Mouse (Mus musculus): Measurements from ENCODE around the gene Ceacam16. TPM values are rescaled to one million over a fixed set of nuclear protein-coding genes. Genes with fewer than 3 reads are reported as not detected.

Gene Ceacam16
- polyA plus RNA-seq, 1 experiment from 2014 or later: 0.69 TPM

DNA sequence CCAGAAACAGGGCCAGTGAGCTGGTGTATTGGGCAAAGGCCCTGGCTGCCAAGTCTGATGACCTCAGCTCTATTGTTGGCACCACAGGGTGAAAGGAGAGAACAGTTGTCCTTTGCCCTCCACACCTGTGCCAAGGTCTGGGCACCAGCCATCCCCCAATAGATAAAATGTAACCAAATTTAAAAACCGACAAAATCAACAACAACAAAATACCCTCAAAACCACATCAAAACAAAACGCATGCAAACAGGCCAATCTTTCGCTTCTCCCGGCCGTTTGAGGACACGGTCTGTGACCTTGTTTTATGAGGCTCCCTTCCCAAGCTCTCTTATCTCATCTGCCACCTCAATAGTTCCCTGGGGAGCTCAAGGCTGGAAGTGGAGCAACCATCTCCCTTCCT, 5.4 kb upstream of the Ceacam16 start:
- Histone ChIP-seq H3K36me3 (no peaks in the 10 kb centered on the region), H3K4me1 (no peaks in the 10 kb centered on the region), H3K9me3 (replicated peaks) (no peaks in the 10 kb centered on the region), H3K27ac (replicated peaks) (no peak overlapping the region), H3K4me3 (replicated peaks) (no peak overlapping the region), H3K9ac (replicated peaks) (no peak overlapping the region), H3K4me2 (no peak overlapping the region), H3K27me3 (replicated peaks) (no peaks in the 10 kb centered on the region)
- ATAC-seq (ENCODE audit: low FRiP score): no peak
- WGBS: 81% methylated on average over 6 of the region's 6 CpGs

DNA sequence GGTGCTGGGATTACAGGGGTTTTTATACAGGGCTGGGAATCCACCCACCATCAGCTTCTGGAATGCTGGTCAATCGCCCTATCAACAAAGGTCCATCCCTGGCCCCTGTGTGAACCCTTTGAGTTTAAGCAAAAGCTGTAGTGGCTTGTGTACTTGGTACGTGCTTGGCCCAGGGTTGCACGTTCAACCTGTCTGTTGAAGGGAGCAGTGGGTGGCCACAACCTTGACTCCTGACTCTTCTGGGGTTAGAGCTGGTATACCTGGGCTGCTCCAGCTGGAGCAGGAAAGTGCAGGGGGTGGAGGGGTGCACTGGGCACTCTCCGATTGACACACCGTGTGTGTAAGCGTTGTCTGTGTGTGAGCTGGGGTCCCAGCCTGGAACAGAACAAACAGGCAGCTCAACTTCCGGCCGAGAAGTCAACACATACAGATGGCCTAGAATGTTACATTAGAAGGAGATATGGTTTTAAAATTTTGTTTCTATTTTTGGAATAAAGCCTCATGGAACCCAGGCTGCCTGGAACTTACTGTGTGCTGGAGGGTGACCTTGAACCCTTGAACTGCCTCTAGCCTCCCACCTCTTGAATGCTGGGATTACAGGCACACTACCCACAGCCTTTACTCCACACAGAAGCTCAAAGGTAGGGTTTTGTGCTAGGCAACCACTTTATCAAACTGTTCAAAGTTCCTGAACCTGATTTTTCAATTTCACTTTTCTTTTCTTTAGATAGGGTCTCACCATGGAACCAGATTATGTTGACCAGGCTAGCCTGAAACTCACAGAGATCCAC, 4.3 kb upstream of the Ceacam16 start:
- Histone ChIP-seq H3K4me3 (replicated peaks) (no peak overlapping the region), H3K4me2 (no peak overlapping the region), H3K9me3 (replicated peaks) (no peaks in the 10 kb centered on the region), H3K27ac (replicated peaks) (no peak overlapping the region), H3K4me1 (no peaks in the 10 kb centered on the region), H3K9ac (replicated peaks) (no peak overlapping the region), H3K27me3 (replicated peaks) (no peaks in the 10 kb centered on the region), H3K36me3 (no peaks in the 10 kb centered on the region)
- ATAC-seq (ENCODE audit: low FRiP score): no peak
- 88% methylated on average over 8 of the region's 8 CpGs for WGBS

DNA sequence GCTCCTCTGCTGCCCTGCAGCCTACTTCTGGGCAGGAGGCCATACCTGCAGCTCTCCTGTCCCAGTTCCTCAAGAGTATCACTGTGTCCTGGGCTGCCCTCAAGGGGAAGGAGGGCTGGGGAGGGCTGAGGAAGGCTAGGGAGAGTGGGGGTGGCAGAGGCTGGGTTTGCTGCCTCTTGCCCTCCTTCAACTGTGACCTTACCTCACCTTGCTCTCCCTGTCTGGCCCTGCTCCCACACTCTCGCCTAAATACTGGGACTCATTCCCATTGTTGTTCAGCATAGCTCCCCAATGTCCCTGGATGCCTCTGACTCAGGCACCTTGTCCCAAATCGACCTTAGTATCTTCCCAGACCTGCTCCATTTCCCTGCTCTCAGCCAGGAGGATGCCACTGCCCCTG, 3.1 kb upstream of the Ceacam16 start:
- no peak overlapping the region for H3K4me2 ChIP-seq
- no peaks in the 10 kb centered on the region for H3K27me3 ChIP-seq (replicated peaks)
- WGBS: 44% methylated on average over 2 of the region's 2 CpGs
- H3K4me3 ChIP-seq (replicated peaks): no peak overlapping the region
- H3K36me3 ChIP-seq: no peaks in the 10 kb centered on the region
- ATAC-seq (ENCODE audit: low FRiP score): no peak
- H3K4me1 ChIP-seq: no peaks in the 10 kb centered on the region
- H3K9me3 ChIP-seq (replicated peaks): no peaks in the 10 kb centered on the region
- H3K27ac ChIP-seq (replicated peaks): no peak overlapping the region
- H3K9ac ChIP-seq (replicated peaks): no peak overlapping the region

DNA sequence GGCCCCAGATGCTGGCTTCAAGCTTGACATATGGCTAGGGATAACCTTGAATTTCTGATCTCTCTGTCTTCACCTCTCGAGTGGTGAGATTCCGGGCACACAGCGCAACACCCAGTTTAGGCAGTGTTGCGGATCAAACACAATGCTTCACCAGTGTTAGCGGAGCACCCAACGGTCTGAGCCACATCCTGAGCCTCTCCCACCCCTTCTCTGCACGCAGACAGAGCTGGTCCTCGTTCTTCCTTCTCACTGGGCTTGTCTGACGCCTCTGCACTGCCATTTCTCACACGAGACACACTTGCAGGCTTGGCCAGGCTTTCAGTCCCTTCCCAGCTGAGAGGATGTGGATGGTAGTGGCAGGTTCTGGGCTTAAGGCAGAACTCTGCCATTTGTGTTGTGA, 1.4 kb downstream of the Ceacam16 start:
- Histone ChIP-seq H3K27ac (replicated peaks) (no peak overlapping the region), H3K9me3 (replicated peaks) (no peaks in the 10 kb centered on the region), H3K4me1 (no peaks in the 10 kb centered on the region), H3K4me2 (no peak overlapping the region), H3K36me3 (no peaks in the 10 kb centered on the region; the same call in 1 of the 2 replicates), H3K9ac (replicated peaks) (no peak overlapping the region), H3K4me3 (replicated peaks) (no peak overlapping the region), H3K27me3 (replicated peaks) (peaks cover 5% of the 10 kb centered on the region; the same call in 1 of the 2 replicates)
- ATAC-seq (ENCODE audit: low FRiP score): no peak
- 76% methylated on average over 10 of the region's 10 CpGs for WGBS

DNA sequence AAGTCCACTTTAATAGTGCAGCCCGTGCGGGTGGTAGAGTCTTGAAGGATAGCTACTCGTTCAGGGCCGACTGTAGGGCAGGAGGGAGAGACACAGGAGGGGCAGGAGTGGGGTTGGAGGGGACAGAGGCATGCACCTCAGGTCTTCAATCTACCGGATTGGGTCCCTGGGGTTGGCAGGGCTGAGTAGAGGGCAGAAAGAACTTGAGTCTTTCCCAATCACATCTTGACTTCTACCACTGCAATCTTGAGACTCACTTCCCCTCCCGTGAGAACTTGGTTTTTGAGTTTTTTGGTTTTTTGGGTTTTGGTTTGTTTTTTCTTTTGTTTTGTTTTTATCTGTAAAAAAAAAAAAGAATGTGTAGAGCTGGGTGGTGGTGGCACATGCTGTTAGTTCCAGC, 4.8 kb downstream of the Ceacam16 start:
- no peak overlapping the region for H3K4me2 ChIP-seq
- 89% methylated on average over 6 of the region's 6 CpGs for WGBS
- H3K27ac ChIP-seq (replicated peaks): no peak overlapping the region
- no peak overlapping the region for H3K4me3 ChIP-seq (replicated peaks)
- peaks cover 8% of the 10 kb centered on the region for H3K4me1 ChIP-seq
- H3K27me3 ChIP-seq (replicated peaks): peaks cover 16% of the 10 kb centered on the region
- H3K9me3 ChIP-seq (replicated peaks): no peaks in the 10 kb centered on the region
- H3K9ac ChIP-seq (replicated peaks): no peak overlapping the region
- H3K36me3 ChIP-seq: no peaks in the 10 kb centered on the region; the same call in 1 of the 2 replicates
- no peak for ATAC-seq (ENCODE audit: low FRiP score)

DNA sequence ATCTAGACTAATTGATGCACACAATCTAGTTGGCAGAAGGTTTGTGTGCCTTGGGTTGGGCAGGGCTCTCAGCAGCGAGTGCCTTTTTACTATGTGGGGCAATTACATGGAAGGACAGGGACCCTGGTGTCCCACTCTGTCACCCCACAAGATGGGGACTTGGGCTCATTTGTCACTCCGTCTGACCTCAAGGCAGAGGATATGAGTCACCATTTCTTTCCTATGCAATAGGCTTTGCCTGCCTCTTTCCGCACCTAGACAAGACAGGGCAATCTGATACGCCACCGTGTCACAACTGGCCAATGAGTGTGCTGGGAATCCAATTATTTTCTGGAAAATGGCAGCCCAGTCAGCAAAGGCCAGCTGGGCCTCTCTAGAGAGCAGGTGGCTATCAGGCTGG, 5.4 kb downstream of the Ceacam16 start:
- no peaks in the 10 kb centered on the region; the same call in 1 of the 2 replicates for H3K36me3 ChIP-seq
- no peak overlapping the region for H3K27ac ChIP-seq (replicated peaks)
- H3K9ac ChIP-seq (replicated peaks): no peak overlapping the region
- no peaks in the 10 kb centered on the region for H3K9me3 ChIP-seq (replicated peaks)
- peaks cover 17% of the 10 kb centered on the region for H3K27me3 ChIP-seq (replicated peaks)
- H3K4me3 ChIP-seq (replicated peaks): no peak overlapping the region
- no peak overlapping the region for H3K4me2 ChIP-seq
- WGBS: 82% methylated on average over 5 of the region's 5 CpGs
- peaks cover 8% of the 10 kb centered on the region for H3K4me1 ChIP-seq
- ATAC-seq (ENCODE audit: low FRiP score): no peak

DNA sequence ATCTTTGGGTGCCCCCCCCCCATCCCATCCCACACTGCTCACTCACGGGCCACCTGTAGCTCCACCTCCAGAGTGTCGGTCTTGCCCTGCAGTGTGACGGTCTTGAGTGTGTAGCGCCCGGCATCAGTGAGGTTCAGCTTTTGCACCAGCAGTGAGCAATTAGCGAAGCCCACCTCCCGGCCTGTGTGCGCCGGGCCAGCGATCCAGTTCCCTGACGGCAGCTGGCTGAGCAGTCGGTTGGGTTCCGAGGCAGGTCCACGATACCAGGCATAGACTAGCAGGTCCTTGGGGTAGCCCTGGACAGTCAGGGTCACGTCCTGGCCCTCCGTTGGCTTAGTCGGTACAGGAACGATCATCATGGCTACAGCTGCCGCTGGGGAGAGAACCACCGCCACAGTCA, 7.6 kb downstream of the Ceacam16 start:
- H3K27ac ChIP-seq (replicated peaks): no peak overlapping the region
- no peaks in the 10 kb centered on the region for H3K9me3 ChIP-seq (replicated peaks)
- H3K36me3 ChIP-seq: no peaks in the 10 kb centered on the region; the same call in 1 of the 2 replicates
- WGBS: 93% methylated on average over 20 of the region's 20 CpGs
- H3K4me3 ChIP-seq (replicated peaks): no peak overlapping the region
- H3K27me3 ChIP-seq (replicated peaks): peaks cover 19% of the 10 kb centered on the region
- no peak overlapping the region for H3K4me2 ChIP-seq
- H3K9ac ChIP-seq (replicated peaks): no peak overlapping the region
- peaks cover 8% of the 10 kb centered on the region for H3K4me1 ChIP-seq
- no peak for ATAC-seq (ENCODE audit: low FRiP score)

DNA sequence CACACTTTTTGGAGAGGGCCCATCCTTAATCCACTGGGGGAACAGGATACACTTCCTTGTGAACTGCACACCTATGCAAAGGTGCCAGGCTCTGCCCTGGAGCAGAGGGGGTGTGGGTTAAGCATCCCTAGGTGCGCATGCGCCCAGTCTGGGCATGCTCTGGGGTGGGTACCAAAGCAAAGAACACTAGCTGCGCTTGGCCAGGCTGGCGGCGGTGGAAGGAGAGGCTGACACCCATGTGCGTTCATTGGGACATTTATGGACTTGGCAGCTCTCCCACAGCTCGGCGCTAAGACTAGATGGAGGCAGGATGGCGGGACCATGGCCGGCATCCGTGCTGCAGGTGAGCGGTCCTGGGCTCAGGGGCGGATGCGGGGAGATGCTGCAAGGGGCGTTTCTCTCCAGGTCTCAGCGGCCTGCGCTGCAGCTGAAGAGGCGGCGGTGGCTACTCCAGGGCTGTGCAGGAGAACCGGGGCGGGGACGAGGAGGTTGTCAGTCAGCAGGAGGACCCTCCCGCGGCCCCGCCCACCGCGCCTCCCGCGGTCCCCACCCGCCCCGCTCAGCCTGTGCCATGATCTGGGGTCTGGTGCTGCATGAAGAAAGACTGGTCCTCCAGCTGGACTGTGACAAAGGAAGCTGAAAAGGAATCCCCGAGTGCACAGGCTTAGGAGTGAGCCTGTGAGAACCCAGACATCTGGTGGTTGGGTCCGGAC, 9.1 kb downstream of the Ceacam16 start, which contains the start of gene Gm19345:
Gene Gm19345 (plus strand): TSS at position 146 of the 713 bp plus-strand sequence.
- WGBS: 5% methylated on average over 33 of the region's 33 CpGs
- Histone ChIP-seq H3K36me3 (no peaks in the 10 kb centered on the region), H3K9ac (replicated peaks) (peak within 1 kb of the TSS; percentile 56), H3K27ac (replicated peaks) (peak within 1 kb of the TSS; percentile 75), H3K27me3 (replicated peaks) (peaks cover 17% of the 10 kb centered on the region), H3K4me2 (peak within 1 kb of the TSS; percentile 60), H3K4me3 (replicated peaks) (peak within 1 kb of the TSS; percentile 49), H3K9me3 (replicated peaks) (no peaks in the 10 kb centered on the region), H3K4me1 (peaks cover 8% of the 10 kb centered on the region)
- peak; percentile 92 for ATAC-seq (ENCODE audit: low FRiP score)

DNA sequence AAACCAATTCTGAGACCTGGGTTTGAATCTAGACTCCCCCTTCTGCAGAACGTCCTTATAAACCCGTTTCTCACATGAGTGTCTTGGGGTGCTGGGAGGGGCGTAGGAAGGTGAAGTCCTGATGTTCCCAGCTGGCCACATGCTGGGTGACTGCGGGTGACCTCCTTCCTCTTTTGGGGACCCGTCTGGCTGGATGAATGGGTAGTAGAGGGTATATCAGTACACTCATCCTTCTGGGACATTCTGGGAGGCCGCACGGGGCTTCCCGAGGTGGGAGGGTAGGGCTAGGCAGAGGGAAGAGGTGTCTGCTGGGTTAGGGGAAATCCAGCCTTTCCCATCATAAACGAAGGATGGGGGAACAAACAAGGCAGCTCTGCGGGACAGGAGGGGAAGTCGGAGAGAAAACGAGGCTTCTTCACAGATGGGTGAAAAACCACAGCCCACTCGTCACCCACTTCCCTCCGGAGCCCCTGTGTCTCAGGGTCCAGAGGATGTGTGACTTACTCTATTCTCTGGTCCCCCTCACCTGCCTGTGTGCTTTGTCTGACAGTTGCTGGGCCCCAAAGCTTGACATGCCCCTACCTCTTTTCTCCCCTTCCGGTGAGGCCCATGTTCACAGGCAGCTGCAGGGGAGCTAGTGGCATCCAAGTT, 16.5 kb downstream of the Ceacam16 start:
- Histone ChIP-seq H3K4me1 (peaks cover 3% of the 10 kb centered on the region; the same call in 1 of the 2 replicates), H3K9me3 (replicated peaks) (no peaks in the 10 kb centered on the region), H3K9ac (replicated peaks) (no peak overlapping the region), H3K4me2 (no peak overlapping the region), H3K36me3 (no peaks in the 10 kb centered on the region), H3K27me3 (replicated peaks) (peaks cover 37% of the 10 kb centered on the region), H3K27ac (replicated peaks) (no peak overlapping the region), H3K4me3 (replicated peaks) (no peak overlapping the region)
- ATAC-seq (ENCODE audit: low FRiP score): no peak
- 66% methylated on average over 15 of the region's 15 CpGs for WGBS

DNA sequence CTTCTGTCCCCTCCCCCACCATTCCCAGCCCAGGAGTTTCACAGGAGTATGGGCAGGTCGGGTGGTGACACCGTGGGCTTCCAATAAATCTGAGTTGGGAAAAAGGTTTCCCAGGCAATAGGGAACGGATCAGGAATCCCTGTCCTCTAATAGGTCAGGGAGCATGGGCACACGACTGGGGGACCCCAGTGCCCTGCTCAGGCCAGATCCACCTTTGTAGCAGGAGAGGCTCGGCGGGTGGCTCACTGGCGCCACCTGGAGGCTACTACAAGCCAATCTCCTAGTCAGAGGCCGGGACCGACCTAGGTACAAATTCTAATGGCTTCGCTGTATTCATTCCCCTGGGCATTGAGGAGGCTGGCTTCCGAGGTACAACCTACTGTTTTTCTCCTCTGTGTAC, 17.5 kb downstream of the Ceacam16 start:
- Histone ChIP-seq H3K36me3 (no peaks in the 10 kb centered on the region), H3K4me2 (peak overlapping the region; percentile 24; the same call in 1 of the 2 replicates), H3K27me3 (replicated peaks) (peaks cover 37% of the 10 kb centered on the region), H3K4me3 (replicated peaks) (no peak overlapping the region), H3K4me1 (peaks cover 3% of the 10 kb centered on the region; the same call in 1 of the 2 replicates), H3K9ac (replicated peaks) (no peak overlapping the region), H3K27ac (replicated peaks) (no peak overlapping the region), H3K9me3 (replicated peaks) (no peaks in the 10 kb centered on the region)
- 4% methylated on average over 11 of the region's 11 CpGs for WGBS
- ATAC-seq (ENCODE audit: low FRiP score): peak; percentile 73; the same call in 1 of the 2 replicates

DNA sequence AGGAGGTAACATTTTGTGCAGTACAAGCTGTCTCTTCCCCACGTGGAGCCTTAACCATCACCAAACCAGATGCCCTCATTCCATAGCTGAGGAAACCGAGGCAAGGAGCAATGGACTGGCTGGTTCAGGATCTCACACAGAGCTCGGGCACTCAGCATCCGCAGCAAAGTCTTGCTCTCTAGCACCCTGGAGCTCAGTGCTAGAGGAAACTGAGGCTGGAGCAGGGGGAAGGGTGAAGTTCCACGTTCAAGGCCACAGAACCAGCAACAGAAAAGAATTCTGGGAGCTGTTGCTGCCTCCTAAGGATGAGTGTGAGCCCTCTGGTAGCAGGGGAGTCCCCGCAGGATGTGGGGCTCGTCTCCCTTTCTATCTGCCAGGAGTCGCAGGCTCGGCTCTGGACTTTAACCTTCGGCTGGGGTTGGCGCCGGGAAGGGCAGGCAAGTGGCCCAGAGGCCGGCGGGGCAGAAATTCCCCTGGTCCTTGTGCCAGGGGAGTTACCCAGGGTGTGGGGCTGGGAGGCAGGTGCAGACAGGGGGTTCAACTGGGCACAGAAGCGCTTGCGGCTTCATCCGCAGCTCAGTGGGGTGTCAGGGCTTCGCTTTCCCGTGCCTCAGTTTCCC, 18.1 kb downstream of the Ceacam16 start:
- no peak overlapping the region for H3K4me2 ChIP-seq
- no peaks in the 10 kb centered on the region for H3K9me3 ChIP-seq (replicated peaks)
- no peak overlapping the region for H3K27ac ChIP-seq (replicated peaks)
- no peak overlapping the region for H3K4me3 ChIP-seq (replicated peaks)
- peaks cover 3% of the 10 kb centered on the region; the same call in 1 of the 2 replicates for H3K4me1 ChIP-seq
- H3K36me3 ChIP-seq: no peaks in the 10 kb centered on the region
- no peak overlapping the region for H3K9ac ChIP-seq (replicated peaks)
- peaks cover 37% of the 10 kb centered on the region for H3K27me3 ChIP-seq (replicated peaks)
- no peak for ATAC-seq (ENCODE audit: low FRiP score)
- 33% methylated on average over 19 of the region's 19 CpGs for WGBS

All from neural tube, embryonic 15.5 days (tissue).